Mouse (Mus musculus): Measurements from ENCODE around the gene Lrrc32.

DNA sequence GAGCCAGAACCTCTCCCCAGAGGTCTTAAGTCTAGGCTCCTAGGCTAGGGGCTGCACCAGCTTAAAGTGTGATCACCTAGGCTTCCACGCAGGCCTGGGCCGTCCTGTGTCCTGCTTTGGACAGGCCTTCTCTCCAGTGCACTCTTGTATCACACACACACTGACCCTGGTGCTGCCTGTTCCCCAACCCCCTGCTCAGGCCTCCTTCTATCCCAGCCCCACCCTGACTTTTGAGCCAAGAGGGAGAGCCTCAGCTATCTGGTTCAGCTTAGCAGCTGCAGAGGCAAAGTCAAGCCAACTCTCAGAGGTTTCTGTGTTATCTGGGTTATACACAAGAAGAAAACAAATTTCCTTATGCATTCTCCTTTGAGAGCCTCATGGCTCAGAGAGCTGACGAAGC lies 11.4 kb downstream of the Lrrc32 start:
- TF ChIP-seq CTCF (IDR thresholded peaks at IDR 0.05; ENCODE audit: insufficient read depth, low read depth, low read length) (no peak), POLR2A (IDR thresholded peaks at IDR 0.05; ENCODE audit: insufficient read depth, low read depth, low read length) (no peak)
